Mouse (Mus musculus): ENCODE data around the gene Cerkl.

DNA sequence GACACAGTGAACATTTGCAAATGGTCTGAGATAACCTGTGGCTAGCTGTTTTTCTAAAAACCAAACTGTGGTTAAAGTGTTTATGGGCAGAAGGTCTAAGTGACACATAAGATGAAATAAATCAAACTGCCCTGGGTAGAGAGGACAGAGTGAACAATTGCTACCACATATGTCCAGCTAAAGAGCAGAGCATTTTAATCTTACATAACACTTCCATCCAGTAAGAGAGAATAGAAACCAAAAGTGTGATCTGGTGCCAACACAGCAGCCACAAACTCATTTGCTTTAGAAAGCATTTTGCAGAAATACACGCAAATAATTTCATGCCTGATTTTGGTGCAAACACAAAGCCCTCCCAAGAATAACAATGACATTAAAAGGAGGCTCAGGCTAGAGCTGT, 117.6 kb downstream of the Cerkl start:
- TF ChIP-seq CTCF (IDR thresholded peaks at IDR 0.05; ENCODE audit: borderline replicate concordance, extremely low read depth, insufficient read depth, insufficient read length) (no peak), POLR2A (IDR thresholded peaks at IDR 0.05; ENCODE audit: borderline replicate concordance, extremely low read depth, insufficient read depth, insufficient read length, poor library complexity, severe bottlenecking) (no peak)
